Mouse (Mus musculus): Measurements from ENCODE around the gene Mgst1.
A peak's percentile ranks its signal among the peaks of the same experiment; 100 is the strongest.

Mgst1 gene

GRCm38 (mm10) chr6:138139930-138140329 is at the start of gene Mgst1:
Mgst1 (plus strand) TSS chr6:138140316.
- DNase-seq (ENCODE audit: low read depth, low spot score) = no peak

GRCm38 (mm10) chr6:138092432-138092831 is 47.7 kb upstream of the Mgst1 start:
- no peak for DNase-seq (ENCODE audit: low read depth, low spot score)

- no peak for DNase-seq (ENCODE audit: low read depth, low spot score)
Measured at GRCm38 (mm10) chr6:138095060-138095459, 45.1 kb upstream of the Mgst1 start.

GRCm38 (mm10) chr6:138099646-138100045 is 40.5 kb upstream of the Mgst1 start:
- DNase-seq (ENCODE audit: low read depth, low spot score) = no peak

GRCm38 (mm10) chr6:138101843-138102242 is 38.3 kb upstream of the Mgst1 start:
- no peak for DNase-seq (ENCODE audit: low read depth, low spot score)

- DNase-seq (ENCODE audit: low read depth, low spot score) = no peak
Measured at GRCm38 (mm10) chr6:138102940-138103339, 37.2 kb upstream of the Mgst1 start.

GRCm38 (mm10) chr6:138104559-138104958 is 35.6 kb upstream of the Mgst1 start:
- no peak for DNase-seq (ENCODE audit: low read depth, low spot score)

GRCm38 (mm10) chr6:138117496-138117895 is 22.6 kb upstream of the Mgst1 start:
- DNase-seq (ENCODE audit: low read depth, low spot score) = no peak

- DNase-seq (ENCODE audit: low read depth, low spot score) = no peak
Measured at GRCm38 (mm10) chr6:138128392-138129335, 11.5 kb upstream of the Mgst1 start.

- DNase-seq (ENCODE audit: low read depth, low spot score) = no peak
Measured at GRCm38 (mm10) chr6:138130541-138130940, 9.6 kb upstream of the Mgst1 start.

GRCm38 (mm10) chr6:138140336-138140735 is 220 bp downstream of the Mgst1 start:
- no peak for DNase-seq (ENCODE audit: low read depth, low spot score)

GRCm38 (mm10) chr6:138141111-138141592 is 1.0 kb downstream of the Mgst1 start:
- DNase-seq (ENCODE audit: low read depth, low spot score) = no peak

GRCm38 (mm10) chr6:138142604-138143003 is 2.5 kb downstream of the Mgst1 start:
- no peak for DNase-seq (ENCODE audit: low read depth, low spot score)

- DNase-seq (ENCODE audit: low read depth, low spot score) = no peak
Measured at GRCm38 (mm10) chr6:138143450-138143849, 3.3 kb downstream of the Mgst1 start.

- DNase-seq (ENCODE audit: low read depth, low spot score) = peak; percentile 29
Measured at GRCm38 (mm10) chr6:138153111-138153510, 13.0 kb downstream of the Mgst1 start.

- DNase-seq (ENCODE audit: low read depth, low spot score) = peak; percentile 3
Measured at GRCm38 (mm10) chr6:138163920-138164319, 23.8 kb downstream of the Mgst1 start.

GRCm38 (mm10) chr6:138171480-138172224 is 31.5 kb downstream of the Mgst1 start:
- peak; percentile 16 for DNase-seq (ENCODE audit: low read depth, low spot score)

Data from retina, adult 2 months (tissue).